Mouse (Mus musculus) thymus, postnatal 10 days (tissue): ENCODE measurements around the gene Gm5891.
"Not testable (repeated sequence)": the region's sequence is repeated elsewhere in the genome, so short reads cannot be mapped to it uniquely, and the experiment has no call there.

Source experiments
- DNase-seq, 2 experiments: peaks; one replicate each; pipeline ENCODE4 v3.0.0; 2021; ENCODE audit warnings: low spot score in 2 of 2

The Gm5891 gene

DNA sequence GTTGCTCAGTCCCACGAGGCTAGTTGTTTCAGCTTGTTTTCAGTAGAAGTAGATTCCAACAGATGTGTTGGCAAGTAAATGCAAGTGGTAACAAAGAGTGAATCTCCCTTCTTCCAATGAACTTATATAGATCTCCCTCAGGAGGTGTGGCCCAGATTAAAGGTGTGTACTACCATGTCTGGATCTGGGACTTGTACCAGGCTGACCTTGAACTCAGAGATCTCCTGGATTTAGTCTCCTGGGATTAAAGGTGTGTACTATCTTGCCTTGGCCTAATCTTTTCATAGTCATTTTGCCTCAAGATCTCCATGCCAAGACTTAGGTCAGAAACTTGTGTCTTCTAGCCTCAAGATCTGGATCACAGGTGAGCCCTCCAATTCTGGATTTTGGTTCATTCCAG lies at the start of gene Gm5891:
Gene Gm5891 (minus strand): TSS at position 101 of the 400 bp plus-strand sequence.
- DNase-seq: not testable (repeated sequence)
